Mouse (Mus musculus) Patski (cell line): ENCODE measurements around the gene Gm20517. TPM values are rescaled to one million over a fixed set of nuclear protein-coding genes. Genes with fewer than 3 reads are reported as not detected.

Experiments
- ATAC-seq: fragments of 100-300 bp; one replicate; pipeline ENCODE4 v1.8.0; 2021
- CTCF ChIA-PET: fragments of 350-600 bp; sonication (Branson Sonifier 250); formaldehyde crosslinking; loops from one replicate; lab custom pipeline; 2022; ENCODE audit warnings: inconsistent platforms; lab: Charles Lee
- POLR2A ChIA-PET: fragments of 350-600 bp; sonication (Branson Sonifier 250); formaldehyde crosslinking; loops from one replicate; lab custom pipeline; 2022; ENCODE audit warnings: antibody characterized with exemption, inconsistent platforms; lab: Charles Lee
- DNase-seq: peaks from one replicate; pipeline ENCODE4 v3.0.0-alpha.2; 2011; ENCODE audit warnings: low read depth, low spot score
- H3K27me3 ChIP-seq: fragments of 371-371 bp; one replicate; pipeline ENCODE4 v1.5.1; 2021
- CTCF ChIP-seq: fragments of 100-300 bp; IDR thresholded peaks from one replicate; pipeline ENCODE4 v1.5.1; 2021
- in situ Hi-C: fragments of 300-500 bp; cut with MboI; formaldehyde crosslinking; loops from 3 replicates; pipeline ENCODE4 v1.11.1; 2018; ENCODE audit warnings: low pct_unique_long_range_greater_than_20kb, mixed read lengths
- polyA plus RNA-seq: library from polyadenylated mRNA; unstranded; gene quantifications from one replicate; pipeline ENCODE4 v1.2.3, GENCODE M21; 2021

Gene Gm20517
- 2.4 TPM for polyA plus RNA-seq

DNA sequence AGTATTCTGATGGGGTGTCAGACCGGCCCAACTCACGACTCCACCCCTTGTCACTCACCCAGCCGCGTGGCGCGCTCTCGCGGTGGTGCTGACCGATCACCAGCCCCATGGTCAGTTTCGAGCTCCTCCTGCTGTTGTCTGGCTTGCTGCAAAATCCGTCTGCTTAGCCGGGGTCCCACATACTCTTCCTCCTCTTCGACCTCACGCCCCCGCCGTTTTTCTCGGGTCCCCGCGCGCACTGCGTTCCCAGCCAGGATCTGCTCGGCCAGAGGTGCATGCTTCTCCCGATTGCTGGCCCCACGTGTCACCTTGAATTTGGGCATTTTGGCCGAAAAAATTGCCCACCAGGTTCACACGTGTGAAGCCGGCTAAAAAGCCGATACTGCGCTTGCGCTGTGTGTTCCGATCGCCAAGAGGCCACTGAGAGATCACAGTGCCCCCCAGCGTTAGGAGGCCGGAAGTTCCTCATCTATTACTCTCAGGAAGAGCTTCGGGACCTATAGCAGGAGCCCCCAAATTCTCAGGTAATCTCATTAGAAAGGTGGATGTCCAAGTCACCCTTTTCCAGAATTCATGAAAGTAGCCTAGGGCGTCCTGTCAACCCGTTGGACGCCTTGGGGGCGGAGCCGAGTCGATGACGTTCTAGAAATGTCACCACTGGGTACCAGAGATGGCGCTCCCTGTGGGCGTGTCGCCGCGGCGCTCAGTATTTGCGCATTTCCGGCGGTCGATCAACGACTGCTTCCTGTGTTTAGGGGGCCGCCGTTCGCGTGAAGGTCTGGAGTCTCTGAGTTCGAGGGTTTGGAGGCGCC lies at the start of gene Gm20517, which contains the start of the genes Bysl and Med20:
Gene Gm20517, plus strand, starts transcription at position 741 of the 812 bp plus-strand sequence.
Gene Bysl, minus strand, starts transcription at position 644 of the 812 bp plus-strand sequence.
Gene Med20, plus strand, starts transcription at position 734 of the 812 bp plus-strand sequence.
- DNase-seq (peak; percentile 79), ATAC-seq (peak; percentile 81)
- in situ Hi-C loops = loop anchor here (5.0 kb wide), 2 partner anchors 99 to 234 kb away; no protein-coding TSS in a partner anchor
- TF ChIP-seq CTCF = peak; percentile 98
- no peaks in the 10 kb centered on the region for H3K27me3 ChIP-seq
- ChIA-PET CTCF (interaction anchor here (0.7 to 3.1 kb wide), 6 partner anchors 10 to 100 kb away, joined by 3 to 17 read pairs (median 4); no protein-coding TSS in a partner anchor), POLR2A (interaction anchor here (0.7 to 1.4 kb wide), 2 partner anchors 11 to 1947 kb away, joined by 3 to 4 read pairs; no protein-coding TSS in a partner anchor)

DNA sequence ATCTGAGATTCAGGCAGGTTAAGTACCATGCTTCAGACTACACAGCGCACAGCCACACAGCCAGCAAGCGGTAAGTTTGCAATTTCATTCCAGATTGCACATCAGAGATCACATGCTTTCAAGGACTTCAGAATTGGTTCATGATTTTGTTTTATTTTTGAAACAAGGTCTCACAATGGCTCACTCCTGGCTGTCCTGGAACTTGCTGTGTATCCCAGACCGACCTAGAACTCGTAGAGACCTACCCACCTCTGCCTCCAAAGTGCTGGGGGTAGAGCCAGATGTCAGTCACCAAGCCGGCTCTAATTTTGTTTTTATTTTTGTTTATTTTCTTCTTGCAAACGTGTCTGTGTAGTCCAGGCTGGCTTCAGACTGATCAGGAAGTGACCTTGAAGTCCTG lies 48.5 kb upstream of the Gm20517 start:
- no peak for TF ChIP-seq CTCF
- in situ Hi-C loops = no loop called here
- ChIA-PET CTCF (no interaction called here), POLR2A (no interaction called here)
- ATAC-seq (no peak), DNase-seq (no peak)
- H3K27me3 ChIP-seq = no peaks in the 10 kb centered on the region

DNA sequence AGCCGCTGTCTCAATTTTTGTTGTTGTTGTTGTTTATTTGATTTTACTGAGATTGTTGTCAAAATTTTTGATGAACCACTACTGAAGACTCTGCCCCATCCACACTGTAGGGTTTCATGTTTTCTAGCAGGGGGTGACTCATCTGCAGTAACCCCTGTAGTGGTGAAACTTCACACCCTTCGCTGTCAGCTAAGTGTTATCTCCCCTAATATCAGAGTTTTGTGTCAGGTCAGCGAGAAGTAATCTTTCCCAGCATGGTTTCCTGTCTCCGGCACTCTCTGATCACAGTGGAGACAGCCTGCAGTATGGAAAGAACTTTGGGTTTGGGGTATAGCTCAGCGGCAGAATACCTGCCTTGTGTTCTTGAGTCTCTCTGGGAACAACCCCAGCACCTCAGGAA lies 46.8 kb upstream of the Gm20517 start:
- CTCF ChIA-PET = no interaction called here
- POLR2A ChIA-PET = interaction anchor here (1.1 kb wide), 1 partner anchor 89 kb away, joined by 3 read pairs; no protein-coding TSS in a partner anchor
- H3K27me3 ChIP-seq = no peaks in the 10 kb centered on the region
- in situ Hi-C loops = no loop called here
- no peak for TF ChIP-seq CTCF
- DNase-seq = no peak
- ATAC-seq = no peak

DNA sequence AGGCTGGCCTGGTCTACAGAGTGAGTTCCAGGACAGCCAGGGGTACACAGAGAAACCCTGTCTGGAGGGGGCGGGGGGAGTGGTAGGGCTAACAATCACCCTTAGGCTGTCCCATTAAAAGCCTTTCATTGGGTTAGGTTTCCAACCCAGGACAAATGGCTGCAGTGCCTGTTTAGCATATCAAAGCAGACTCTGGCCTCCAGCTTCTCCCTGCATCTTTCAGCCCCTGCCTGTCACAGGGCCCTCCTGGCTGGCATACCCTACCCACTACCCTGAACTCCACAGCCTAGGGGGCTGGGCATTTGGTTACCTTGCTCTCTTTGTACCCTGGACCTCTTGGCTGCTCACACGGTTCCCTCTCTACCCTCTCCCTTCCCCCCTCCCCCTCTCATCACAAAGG lies 45.3 kb upstream of the Gm20517 start:
- no peaks in the 10 kb centered on the region for H3K27me3 ChIP-seq
- no peak for ATAC-seq
- in situ Hi-C loops = no loop called here

DNA sequence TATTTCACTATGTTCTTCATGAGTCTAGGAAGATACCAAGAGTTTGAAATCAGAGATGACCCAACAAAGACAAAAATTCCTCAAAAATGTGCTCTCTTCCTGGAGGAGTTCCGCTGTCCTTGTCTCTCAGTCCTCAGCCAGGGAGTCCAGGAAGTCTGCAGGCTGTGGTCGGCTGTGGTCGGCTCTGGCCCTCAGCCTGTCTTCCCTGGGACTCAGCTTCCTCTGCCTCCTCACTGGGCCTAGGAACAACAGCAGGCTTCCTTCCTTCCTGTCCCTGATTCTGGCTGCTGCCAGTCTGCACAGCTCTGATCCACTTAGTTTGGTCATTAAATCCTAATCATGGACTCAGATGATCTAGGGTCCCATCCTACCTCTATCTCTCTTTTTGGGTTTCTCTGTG lies 44.1 kb upstream of the Gm20517 start:
- ChIA-PET CTCF (no interaction called here), POLR2A (no interaction called here)
- DNase-seq = no peak
- no peak for TF ChIP-seq CTCF
- ATAC-seq = no peak
- in situ Hi-C loops = no loop called here
- no peaks in the 10 kb centered on the region for H3K27me3 ChIP-seq

More for the DNA sequence above, 45.3 kb upstream of the Gm20517 start:
- no peak for DNase-seq
- ChIA-PET CTCF (no interaction called here), POLR2A (no interaction called here)
- TF ChIP-seq CTCF = no peak

DNA sequence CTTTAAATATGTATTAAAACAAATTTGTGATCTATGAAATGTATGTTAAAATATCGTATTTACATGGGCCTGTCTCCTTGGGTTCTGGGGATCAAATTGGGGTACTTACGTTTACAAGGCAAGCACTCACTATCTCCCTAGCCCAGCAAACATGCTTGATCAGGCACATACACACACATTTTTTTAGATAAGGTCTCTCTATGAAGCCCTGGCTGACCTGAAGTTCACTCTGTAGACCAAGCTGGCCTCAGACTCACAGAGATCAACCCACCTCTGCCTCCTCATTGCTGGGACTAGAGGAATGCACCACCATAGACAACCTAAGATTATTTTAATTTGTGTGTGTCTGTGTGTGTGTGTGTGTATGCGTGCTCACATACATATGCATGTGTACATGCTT lies 43.0 kb upstream of the Gm20517 start:
- DNase-seq (no peak), ATAC-seq (no peak)
- H3K27me3 ChIP-seq = no peaks in the 10 kb centered on the region
- in situ Hi-C loops = no loop called here
- CTCF ChIA-PET = no interaction called here
- POLR2A ChIA-PET = no interaction called here
- TF ChIP-seq CTCF = no peak

DNA sequence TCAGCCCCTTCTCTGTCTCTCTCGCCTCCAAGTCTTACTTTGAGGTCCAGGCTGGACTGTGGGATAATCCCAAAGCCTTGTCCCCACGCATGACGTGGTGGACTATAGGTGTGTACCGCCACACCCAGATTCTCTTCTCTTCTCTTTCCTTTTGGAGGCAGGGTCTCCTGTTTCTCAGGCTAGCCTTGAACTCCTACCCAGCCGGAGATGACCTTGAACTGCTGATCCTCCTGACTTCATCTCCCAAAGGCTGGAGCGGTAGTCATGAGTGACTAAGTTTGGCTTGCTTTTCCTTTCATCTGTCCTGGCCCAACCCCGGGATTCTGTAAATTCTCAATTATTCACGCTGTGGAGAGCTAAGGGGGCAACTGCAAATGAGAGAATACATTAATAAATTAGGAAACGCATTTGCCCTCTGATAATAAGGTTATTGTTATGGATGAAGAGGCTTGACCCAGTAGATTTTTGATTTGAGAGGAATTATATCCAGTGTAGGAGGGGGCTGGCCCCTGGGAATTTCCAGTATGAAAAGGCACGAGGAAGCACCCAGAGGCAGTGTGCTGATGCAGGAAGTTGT lies 42.4 kb upstream of the Gm20517 start:
- no peak for DNase-seq
- ATAC-seq = no peak
- no peaks in the 10 kb centered on the region for H3K27me3 ChIP-seq
- no peak for TF ChIP-seq CTCF
- in situ Hi-C loops = no loop called here
- CTCF ChIA-PET = no interaction called here
- POLR2A ChIA-PET = no interaction called here

DNA sequence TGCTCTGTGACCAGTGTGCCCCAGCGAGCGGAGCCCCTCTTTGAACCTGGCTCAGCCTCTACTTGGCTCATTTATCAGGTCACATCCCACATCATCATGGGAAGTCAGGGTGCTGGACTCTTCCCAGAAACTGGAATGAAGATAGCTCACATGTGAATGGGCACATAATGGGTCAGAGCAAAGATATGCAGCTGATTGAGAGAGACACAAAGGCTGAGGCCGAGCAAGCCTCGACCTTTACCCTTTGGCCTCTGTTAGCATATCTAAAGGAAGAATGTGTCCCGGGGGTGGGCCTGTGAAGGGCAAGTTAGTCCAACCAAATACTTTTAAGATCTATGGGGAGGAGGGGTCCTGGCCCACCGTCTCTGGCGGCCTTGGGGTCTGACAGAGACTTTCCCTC lies 39.8 kb upstream of the Gm20517 start:
- in situ Hi-C loops = no loop called here
- no peak for TF ChIP-seq CTCF
- DNase-seq (no peak), ATAC-seq (no peak)
- no peaks in the 10 kb centered on the region for H3K27me3 ChIP-seq
- POLR2A ChIA-PET = no interaction called here
- CTCF ChIA-PET = interaction anchor here (1.3 kb wide), 1 partner anchor 24 kb away, joined by 3 read pairs; no protein-coding TSS in a partner anchor

DNA sequence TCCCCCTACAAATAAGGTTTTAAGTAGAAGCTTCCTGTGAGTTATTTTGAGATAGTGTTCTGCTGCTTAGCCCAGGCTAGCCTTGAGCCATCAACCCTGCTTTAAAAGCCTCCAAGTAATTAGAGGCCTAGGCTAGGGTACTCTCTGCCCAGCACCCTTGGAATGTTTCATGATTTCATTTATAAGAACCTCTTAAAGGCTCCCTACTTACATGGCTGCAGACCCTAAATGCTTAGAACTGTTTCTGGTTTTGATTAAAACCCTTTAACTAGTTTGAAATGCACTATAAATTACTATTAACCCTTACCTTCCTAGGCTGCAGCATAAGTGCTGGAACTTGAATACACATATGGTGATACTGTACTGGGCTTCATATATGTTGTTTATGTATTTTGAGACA lies 39.0 kb upstream of the Gm20517 start:
- DNase-seq (no peak), ATAC-seq (no peak)
- POLR2A ChIA-PET = no interaction called here
- TF ChIP-seq CTCF = no peak
- H3K27me3 ChIP-seq = no peaks in the 10 kb centered on the region
- in situ Hi-C loops = no loop called here
- CTCF ChIA-PET = interaction anchor here (1.3 kb wide), 1 partner anchor 25 kb away, joined by 3 read pairs; no protein-coding TSS in a partner anchor

DNA sequence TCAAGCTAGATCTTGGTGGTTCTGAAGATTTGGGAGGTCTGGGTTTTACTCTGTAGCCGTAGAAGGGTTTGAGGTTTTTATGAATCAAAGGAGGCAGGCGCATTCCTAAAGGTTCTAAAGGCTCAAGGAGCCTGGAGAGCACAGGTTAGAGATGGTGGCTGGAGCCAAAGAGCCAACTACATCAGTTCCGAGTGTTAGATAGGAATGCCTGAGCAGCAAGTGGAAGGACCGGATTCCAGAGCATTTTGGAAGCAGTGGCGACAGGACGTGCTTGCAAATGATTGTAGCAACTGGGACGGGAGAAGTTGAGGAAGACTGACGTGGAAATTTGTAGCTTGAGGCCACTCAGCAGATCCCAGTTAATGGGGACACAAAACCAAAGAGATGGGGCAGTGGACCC lies 37.4 kb upstream of the Gm20517 start:
- DNase-seq = no peak
- H3K27me3 ChIP-seq = no peaks in the 10 kb centered on the region
- no peak for ATAC-seq
- ChIA-PET CTCF (no interaction called here), POLR2A (interaction anchor here (1.1 kb wide), 1 partner anchor 46 kb away, joined by 3 read pairs; no protein-coding TSS in a partner anchor)
- TF ChIP-seq CTCF = no peak
- in situ Hi-C loops = no loop called here

DNA sequence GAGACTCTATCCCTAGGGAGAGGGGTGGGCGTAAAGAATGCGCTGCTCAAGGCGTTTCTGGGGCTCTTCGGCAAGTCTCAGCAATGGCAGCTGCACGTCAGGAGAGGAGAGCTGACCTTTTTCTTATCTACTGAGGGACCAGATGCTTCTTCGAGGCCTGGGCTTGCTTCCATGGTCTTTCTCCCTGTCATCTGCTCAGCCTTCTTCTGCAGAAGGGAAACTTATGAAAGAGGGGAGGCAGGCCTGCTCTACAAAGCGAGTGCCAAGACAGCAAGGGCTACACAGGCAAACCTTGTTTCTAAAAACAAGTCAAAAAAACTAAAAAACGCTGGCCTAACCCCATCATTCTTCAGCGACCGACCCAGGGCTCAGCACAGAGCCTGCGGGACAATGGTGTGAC lies 36.6 kb upstream of the Gm20517 start:
- no peak for ATAC-seq

More for the DNA sequence above, 36.6 kb upstream of the Gm20517 start:
- in situ Hi-C loops = no loop called here
- no peak for TF ChIP-seq CTCF
- DNase-seq = no peak
- no peaks in the 10 kb centered on the region for H3K27me3 ChIP-seq
- ChIA-PET POLR2A (no interaction called here), CTCF (no interaction called here)
